ENCODE assay signal across 28 mouse cellular contexts in the genomic region with DNA sequence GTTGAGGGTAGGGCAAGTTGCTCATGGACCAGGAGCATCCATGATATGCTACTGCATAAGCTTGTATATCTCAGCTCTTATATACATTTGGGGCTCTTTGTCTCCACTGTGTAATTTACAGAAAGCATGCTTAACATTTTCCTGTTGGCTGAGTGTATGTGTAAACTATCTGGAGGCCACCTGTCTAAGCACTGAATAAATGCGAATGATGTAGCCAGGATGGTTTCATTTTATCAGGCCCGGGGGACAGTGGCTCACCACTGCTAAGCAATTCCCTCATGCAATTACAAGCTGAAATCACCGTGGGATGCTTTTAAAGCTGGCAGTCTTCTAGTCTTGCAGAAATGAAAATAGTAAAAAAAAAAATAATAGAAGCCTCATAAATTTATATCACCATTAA. TPM values are rescaled to one million over a fixed set of nuclear protein-coding genes. Genes with fewer than 3 reads are reported as not detected.
A peak's percentile ranks its signal among the peaks of the same experiment; 100 is the strongest.
DNase-seq lines count a peak whose midpoint lies in the region; ATAC-seq and TF ChIP-seq lines count a peak whose summit lies in the region.
"Had no signal": no experiment of that assay in that cellular context is flagged by ENCODE, and none has a peak within 500 bp of the region (broad histone marks: within the 10 kb centered on the region; RNA-seq: fewer than 3 reads in every experiment).

No protein-coding gene starts in this region.

- ATAC-seq in embryonic facial prominence, embryonic 14.5 days (ENCODE audit: low read depth) = 0 out of 2 replicates have a peak, but pooled peaks have one; percentile 30
- ATAC-seq in hindbrain, postnatal 0 days = no peak
- no peak for ATAC-seq in hindbrain, embryonic 11.5 days (ENCODE audit: low FRiP score)
- peak; percentile 65 for ATAC-seq in neural tube, embryonic 13.5 days (ENCODE audit: low read depth)
- 0 out of 2 replicates have a peak, but pooled peaks have one; percentile 70 for ATAC-seq in neural tube, embryonic 15.5 days (ENCODE audit: low FRiP score)
- ATAC-seq: forebrain, embryonic 16.5 days; inflammation-experienced regulatory T-cells, adult 6 months; intestine, embryonic 16.5 days had no signal

- no peaks in the 10 kb centered on the region for H3K4me1 ChIP-seq in embryonic facial prominence, embryonic 14.5 days (ENCODE audit: control insufficient read depth, insufficient read depth, low read length)
- no peaks in the 10 kb centered on the region for H3K4me1 ChIP-seq in embryonic facial prominence, embryonic 10.5 days
- no peaks in the 10 kb centered on the region for H3K4me1 ChIP-seq in hindbrain, postnatal 0 days (ENCODE audit: insufficient read depth, low read length)
- H3K4me1 ChIP-seq in hindbrain, embryonic 11.5 days (replicated peaks; ENCODE audit: control insufficient read depth, insufficient read depth, low read length) = no peaks in the 10 kb centered on the region
- peaks cover 10% of the 10 kb centered on the region for H3K4me1 ChIP-seq in neural tube, embryonic 13.5 days (replicated peaks)
- H3K4me1 ChIP-seq in neural tube, embryonic 15.5 days = no peaks in the 10 kb centered on the region; the same call in 1 of the 2 replicates
- H3K4me1 ChIP-seq: embryonic facial prominence, embryonic 12.5 days; forebrain, embryonic 12.5 days; heart, embryonic 10.5 days; heart, embryonic 13.5 days had no signal

- no peak for TF ChIP-seq CTCF in hindbrain, postnatal 0 days (IDR thresholded peaks at IDR 0.05; ENCODE audit: low read depth)

- WGBS in embryonic facial prominence, embryonic 14.5 days = 42% methylated on average over 3 of the region's 3 CpGs
- WGBS in embryonic facial prominence, embryonic 10.5 days = 76% methylated on average over 3 of the region's 3 CpGs
- 56% methylated on average over 3 of the region's 3 CpGs for WGBS in hindbrain, postnatal 0 days
- 73% methylated on average over 3 of the region's 3 CpGs for WGBS in hindbrain, embryonic 11.5 days
- 33% methylated on average over 3 of the region's 3 CpGs for WGBS in neural tube, embryonic 13.5 days
- 32% methylated on average over 3 of the region's 3 CpGs for WGBS in neural tube, embryonic 15.5 days

- H3K36me3 ChIP-seq in embryonic facial prominence, embryonic 14.5 days (ENCODE audit: control insufficient read depth, insufficient read depth, low read length) = no peaks in the 10 kb centered on the region
- no peaks in the 10 kb centered on the region for H3K36me3 ChIP-seq in embryonic facial prominence, embryonic 10.5 days (replicated peaks)
- H3K36me3 ChIP-seq in hindbrain, postnatal 0 days (ENCODE audit: insufficient read depth, low read length) = no peaks in the 10 kb centered on the region
- H3K36me3 ChIP-seq in hindbrain, embryonic 11.5 days (ENCODE audit: control insufficient read depth, insufficient read depth, low read length) = no peaks in the 10 kb centered on the region
- H3K36me3 ChIP-seq in neural tube, embryonic 13.5 days = no peaks in the 10 kb centered on the region
- no peaks in the 10 kb centered on the region for H3K36me3 ChIP-seq in neural tube, embryonic 15.5 days
- H3K36me3 ChIP-seq: embryonic facial prominence, embryonic 12.5 days; forebrain, embryonic 12.5 days; heart, embryonic 10.5 days; heart, embryonic 13.5 days had no signal

- H3K9me3 ChIP-seq in embryonic facial prominence, embryonic 14.5 days (ENCODE audit: control insufficient read depth, low read length) = no peaks in the 10 kb centered on the region
- no peaks in the 10 kb centered on the region for H3K9me3 ChIP-seq in embryonic facial prominence, embryonic 10.5 days
- no peaks in the 10 kb centered on the region for H3K9me3 ChIP-seq in hindbrain, postnatal 0 days (ENCODE audit: low read length)
- no peaks in the 10 kb centered on the region for H3K9me3 ChIP-seq in hindbrain, embryonic 11.5 days (ENCODE audit: control insufficient read depth, low read length)
- H3K9me3 ChIP-seq in neural tube, embryonic 13.5 days = no peaks in the 10 kb centered on the region
- no peaks in the 10 kb centered on the region for H3K9me3 ChIP-seq in neural tube, embryonic 15.5 days (replicated peaks)
- H3K9me3 ChIP-seq: embryonic facial prominence, embryonic 12.5 days; forebrain, embryonic 12.5 days; heart, embryonic 10.5 days; heart, embryonic 13.5 days had no signal

- H3K4me2 ChIP-seq in embryonic facial prominence, embryonic 14.5 days (ENCODE audit: low read depth, low read length) = no peak overlapping the region
- H3K4me2 ChIP-seq in hindbrain, postnatal 0 days (ENCODE audit: low read depth, low read length) = no peak overlapping the region
- no peak overlapping the region for H3K4me2 ChIP-seq in hindbrain, embryonic 11.5 days (replicated peaks; ENCODE audit: low read depth, low read length)
- no peak overlapping the region for H3K4me2 ChIP-seq in neural tube, embryonic 13.5 days
- no peak overlapping the region for H3K4me2 ChIP-seq in neural tube, embryonic 15.5 days
- H3K4me2 ChIP-seq: embryonic facial prominence, embryonic 12.5 days; forebrain, embryonic 12.5 days; heart, embryonic 13.5 days; hindbrain, embryonic 14.5 days had no signal

- no peak overlapping the region for H3K4me3 ChIP-seq in embryonic facial prominence, embryonic 14.5 days (ENCODE audit: low read depth, low read length)
- H3K4me3 ChIP-seq in embryonic facial prominence, embryonic 10.5 days = no peak overlapping the region
- H3K4me3 ChIP-seq in hindbrain, postnatal 0 days (ENCODE audit: low read length) = no peak overlapping the region
- H3K4me3 ChIP-seq in hindbrain, embryonic 11.5 days (ENCODE audit: low read depth, low read length) = no peak overlapping the region
- no peak overlapping the region for H3K4me3 ChIP-seq in neural tube, embryonic 13.5 days
- no peak overlapping the region for H3K4me3 ChIP-seq in neural tube, embryonic 15.5 days (replicated peaks)
- H3K4me3 ChIP-seq: embryonic facial prominence, embryonic 12.5 days; erythroblast, embryonic 14.5 days; forebrain, embryonic 12.5 days; heart, adult 2 months; heart, embryonic 10.5 days; heart, embryonic 13.5 days had no signal

- no peak overlapping the region for H3K27ac ChIP-seq in embryonic facial prominence, embryonic 14.5 days (replicated peaks; ENCODE audit: low read depth, low read length)
- no peak overlapping the region for H3K27ac ChIP-seq in embryonic facial prominence, embryonic 10.5 days (replicated peaks)
- no peak overlapping the region for H3K27ac ChIP-seq in hindbrain, postnatal 0 days
- H3K27ac ChIP-seq in hindbrain, embryonic 11.5 days (ENCODE audit: low read depth, low read length) = no peak overlapping the region
- H3K27ac ChIP-seq in neural tube, embryonic 13.5 days (replicated peaks) = 0 out of 2 replicates have a peak overlapping the region, but pooled peaks have one; percentile 33
- H3K27ac ChIP-seq in neural tube, embryonic 15.5 days (replicated peaks) = 0 out of 2 replicates have a peak overlapping the region, but pooled peaks have one; percentile 10
- H3K27ac ChIP-seq: embryonic facial prominence, embryonic 12.5 days; forebrain, embryonic 12.5 days; heart, adult 2 months; heart, embryonic 10.5 days; heart, embryonic 13.5 days; hindbrain, embryonic 14.5 days had no signal

- H3K27me3 ChIP-seq in embryonic facial prominence, embryonic 14.5 days (replicated peaks; ENCODE audit: control insufficient read depth, insufficient read depth, low read length) = no peaks in the 10 kb centered on the region
- H3K27me3 ChIP-seq in embryonic facial prominence, embryonic 10.5 days (replicated peaks; ENCODE audit: low read depth, poor library complexity, severe bottlenecking) = no peaks in the 10 kb centered on the region
- H3K27me3 ChIP-seq in hindbrain, postnatal 0 days (ENCODE audit: insufficient read depth, low read length) = no peaks in the 10 kb centered on the region
- no peaks in the 10 kb centered on the region for H3K27me3 ChIP-seq in hindbrain, embryonic 11.5 days (ENCODE audit: control insufficient read depth, insufficient read depth, low read length)
- no peaks in the 10 kb centered on the region for H3K27me3 ChIP-seq in neural tube, embryonic 13.5 days
- no peaks in the 10 kb centered on the region for H3K27me3 ChIP-seq in neural tube, embryonic 15.5 days (replicated peaks)
- H3K27me3 ChIP-seq: embryonic facial prominence, embryonic 12.5 days; forebrain, embryonic 12.5 days; heart, embryonic 13.5 days had no signal

- DNase-seq in embryonic facial prominence, embryonic 14.5 days (ENCODE audit: low spot score) = peak; percentile 28
- DNase-seq in embryonic facial prominence, embryonic 10.5 days (ENCODE audit: low spot score) = no peak
- DNase-seq in hindbrain, postnatal 0 days (ENCODE audit: low spot score) = peak; percentile 27
- DNase-seq in hindbrain, embryonic 11.5 days (ENCODE audit: low spot score) = no peak
- DNase-seq in neural tube, embryonic 10.5 days (ENCODE audit: extremely low spot score, low spot score) = no peak
- no peak for DNase-seq in cerebellum, postnatal 14 days
- DNase-seq: adrenal gland, adult 8-10 months; adrenal gland, postnatal 25 days; cerebellum, adult 11-12 months; cerebellum, adult 8-10 months; cerebellum, postnatal 10 days; gastrocnemius, postnatal 10 days; gastrocnemius, postnatal 36 days; heart, adult 2 months; heart, postnatal 14 days; heart, postnatal 4 days had no signal

- no peak overlapping the region for H3K9ac ChIP-seq in embryonic facial prominence, embryonic 14.5 days (ENCODE audit: low read depth, low read length)
- H3K9ac ChIP-seq in hindbrain, postnatal 0 days (replicated peaks; ENCODE audit: low read length) = no peak overlapping the region
- no peak overlapping the region for H3K9ac ChIP-seq in hindbrain, embryonic 11.5 days (ENCODE audit: low read depth, low read length)
- no peak overlapping the region for H3K9ac ChIP-seq in neural tube, embryonic 13.5 days
- no peak overlapping the region for H3K9ac ChIP-seq in neural tube, embryonic 15.5 days (replicated peaks)
- H3K9ac ChIP-seq: embryonic facial prominence, embryonic 12.5 days; forebrain, embryonic 12.5 days; heart, embryonic 13.5 days; hindbrain, embryonic 14.5 days had no signal

RNA-seq across cellular contexts. Expression of a gene that starts 24.9 kb away (rescaled TPM):
- polyA plus RNA-seq in embryonic facial prominence, embryonic 14.5 days (2014; fragmentation: Nextera tagmentation; extraction: Ambion mirVana) = 14.9 and 15.4 TPM in 2 replicates
- polyA plus RNA-seq in embryonic facial prominence, embryonic 10.5 days (2016; fragmentation: Nextera tagmentation; extraction: Ambion mirVana) = 6.7 and 7.8 TPM in 2 replicates
- 7.3 and 9.4 TPM in 2 replicates for total RNA-seq in hindbrain, postnatal 0 days (2014; rRNA removed)
- 18.3 and 20.2 TPM in 2 replicates for polyA plus RNA-seq in hindbrain, postnatal 0 days (2015; fragmentation: Nextera tagmentation; extraction: Ambion mirVana)
- polyA plus RNA-seq in hindbrain, embryonic 11.5 days (2014; fragmentation: Nextera tagmentation; extraction: Ambion mirVana) = 15.5 and 16.2 TPM in 2 replicates
- 14.9 and 16.9 TPM in 2 replicates for polyA plus RNA-seq in neural tube, embryonic 13.5 days (2015; fragmentation: Nextera tagmentation; extraction: Ambion mirVana)
- polyA plus RNA-seq in neural tube, embryonic 15.5 days (2015; fragmentation: Nextera tagmentation; extraction: Ambion mirVana) = 14.4 and 16.9 TPM in 2 replicates
- total RNA-seq: MEL had no signal

Comparison
In these comparisons a context has a peak if more than half of its experiments do, and no peak if none do; other contexts are left out.
1. DNase-seq: peak in embryonic facial prominence, embryonic 14.5 days (single experiment) and hindbrain, postnatal 0 days (single experiment); none in embryonic facial prominence, embryonic 10.5 days (single experiment), hindbrain, embryonic 11.5 days (single experiment), neural tube, embryonic 10.5 days (single experiment) and cerebellum, postnatal 14 days (0 of 2).
2. ATAC-seq: peak in embryonic facial prominence, embryonic 14.5 days (single experiment), neural tube, embryonic 13.5 days (single experiment) and neural tube, embryonic 15.5 days (single experiment); none in hindbrain, postnatal 0 days (single experiment) and hindbrain, embryonic 11.5 days (single experiment).
3. H3K27ac ChIP-seq: peak in neural tube, embryonic 13.5 days (single experiment) and neural tube, embryonic 15.5 days (single experiment); none in embryonic facial prominence, embryonic 14.5 days (single experiment), embryonic facial prominence, embryonic 10.5 days (single experiment), hindbrain, postnatal 0 days (single experiment) and hindbrain, embryonic 11.5 days (single experiment).